In the genomic region with DNA sequence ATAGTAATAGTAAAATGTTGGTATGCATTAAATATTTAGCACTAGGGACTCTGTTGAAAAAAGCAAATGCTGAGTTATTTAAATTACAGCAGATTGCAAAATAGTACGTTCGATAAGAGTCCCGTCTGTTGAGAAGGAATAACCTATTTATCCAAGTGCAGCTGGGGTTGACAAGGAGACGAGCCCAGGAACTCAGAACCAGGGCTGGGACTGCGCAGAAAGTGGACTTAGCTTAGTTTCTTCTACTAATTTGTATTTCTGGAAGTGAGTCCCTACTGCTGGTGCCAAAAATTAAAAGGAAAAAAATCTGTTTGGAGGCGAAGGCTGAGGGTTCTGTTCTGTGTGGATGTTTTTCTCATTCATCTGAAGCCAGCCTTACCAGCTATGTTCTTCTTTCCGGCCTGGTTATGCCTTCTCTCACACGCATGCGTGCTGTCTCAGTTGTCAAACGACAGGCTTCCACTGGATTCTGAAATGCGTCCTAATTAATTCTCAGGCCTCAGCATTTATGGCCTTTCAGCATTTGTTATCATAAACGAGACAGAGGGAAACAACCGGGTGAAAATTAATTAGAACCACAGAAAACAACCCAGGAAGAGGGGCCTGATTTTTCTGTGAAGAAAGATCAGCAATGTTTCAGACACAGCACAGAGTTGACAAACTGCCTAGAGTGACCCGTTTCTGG, we compare ENCODE assay signal across 14 mouse cellular contexts. TPM values are rescaled to one million over a fixed set of nuclear protein-coding genes. Genes with fewer than 3 reads are reported as not detected.
DNase-seq lines count a peak whose midpoint lies in the region; ATAC-seq and TF ChIP-seq lines count a peak whose summit lies in the region.
"Had no signal": no experiment of that assay in that cellular context is flagged by ENCODE, and none has a peak within 500 bp of the region (broad histone marks: within the 10 kb centered on the region; RNA-seq: fewer than 3 reads in every experiment).

No protein-coding gene starts in this region.

- ATAC-seq in frontal cortex, adult (ENCODE audit: low TSS enrichment), result peak; percentile 50; the same call in 1 of the 2 replicates
- ATAC-seq: activated CD4-positive, CD25-positive, alpha-beta regulatory T cell, adult 4 months had no signal

- H3K4me3 ChIP-seq in left cerebral cortex, adult 2 months, result no peak overlapping the region
- H3K4me3 ChIP-seq: heart, embryonic 13.5 days had no signal

- peak overlapping the region; percentile 17; the same call in 1 of the 2 replicates for H3K27ac ChIP-seq in left cerebral cortex, adult 2 months
- H3K27ac ChIP-seq: heart, embryonic 13.5 days had no signal

- no peak for DNase-seq in frontal cortex, postnatal 10 days (ENCODE audit: low spot score in 2 of 2)
- no peak for DNase-seq in left cerebral cortex, adult 2 months (ENCODE audit: extremely low spot score in 1 of 2, low spot score in 2 of 2)
- DNase-seq in left cerebral cortex, adult 8-10 months (ENCODE audit: low spot score in 2 of 2), result no peak
- peak; percentile 22 for DNase-seq in brain, adult 2 months (ENCODE audit: low read depth, low spot score)
- peak; percentile 21 to 64 for DNase-seq in layer of hippocampus, postnatal 14 days (ENCODE audit: low spot score in 2 of 2)
- no peak for DNase-seq in adrenal gland, adult 2 months
- no peak for DNase-seq in spleen, postnatal 36 days (ENCODE audit: low spot score in 2 of 2)
- DNase-seq: cerebellum, postnatal 10 days; gastrocnemius, postnatal 14 days; right cerebral cortex, postnatal 25 days had no signal

- intact Hi-C loops in left cerebral cortex, adult 2 months (cut with DNase I), result no loop called here

- no peak for TF ChIP-seq CTCF in left cerebral cortex, adult 2 months (IDR thresholded peaks at IDR 0.05)

RNA-seq across cellular contexts. Expression of a gene that starts 6.5 kb away (rescaled TPM):
- total RNA-seq in left cerebral cortex, adult 2 months (2021), result under 1 TPM; 0.57 to 0.61 TPM
- 1 to 10 TPM in 1 of 4 experiments, under 1 TPM in 3; 0.67 to 1.6 (median 0.84) TPM for total RNA-seq in left cerebral cortex, adult 8-10 months (2022)
- under 1 TPM; 0.09 to 0.41 TPM for total RNA-seq in layer of hippocampus, postnatal 14 days (2021)
- under 1 TPM in 1 of 2 experiments, not detected in 1; 0.29 TPM for total RNA-seq in adrenal gland, adult 2 months (2021)
- polyA plus RNA-seq in adrenal gland, adult 2 months (2012; rRNA removed), result 0.02 TPM in 1 of 2 replicates, not detected in the other
- total RNA-seq: neutrophil, adult 5-6 weeks had no signal

Comparison
In these comparisons a context has a peak if more than half of its experiments do, and no peak if none do; other contexts are left out.
1. DNase-seq: peak in brain, adult 2 months (single experiment) and layer of hippocampus, postnatal 14 days (2 of 2); none in frontal cortex, postnatal 10 days (0 of 2), left cerebral cortex, adult 2 months (0 of 2), left cerebral cortex, adult 8-10 months (0 of 2), adrenal gland, adult 2 months (single experiment) and spleen, postnatal 36 days (0 of 2).